Mouse (Mus musculus): ENCODE measurements around the gene Rpl15.
"Not testable (repeated sequence)": the region's sequence is repeated elsewhere in the genome, so short reads cannot be mapped to it uniquely, and the experiment has no call there.

Gene Rpl15

GRCm38 (mm10) chr14:18270529-18271441 is at the start of gene Rpl15, which contains the start of gene Nkiras1:
Rpl15 (minus strand) TSS chr14:18271391.
Nkiras1 (plus strand) TSS chr14:18271136.
- peak; percentile 88 for DNase-seq (ENCODE audit: low spot score)

- DNase-seq (ENCODE audit: low spot score) = no peak
These were observed 46.5 kb upstream of the Rpl15 start for GRCm38 (mm10) chr14:18317457-18318411.

- no peak for DNase-seq (ENCODE audit: low spot score)
These were observed 33.0 kb upstream of the Rpl15 start for GRCm38 (mm10) chr14:18304165-18304564.

GRCm38 (mm10) chr14:18303262-18303661 is 32.1 kb upstream of the Rpl15 start:
- DNase-seq (ENCODE audit: low spot score) = no peak

- no peak for DNase-seq (ENCODE audit: low spot score)
These were observed 31.6 kb upstream of the Rpl15 start for GRCm38 (mm10) chr14:18302750-18303149.

GRCm38 (mm10) chr14:18301591-18301990 is 30.4 kb upstream of the Rpl15 start:
- peak; percentile 3 for DNase-seq (ENCODE audit: low spot score)

- no peak for DNase-seq (ENCODE audit: low spot score)
These were observed 29.5 kb upstream of the Rpl15 start for GRCm38 (mm10) chr14:18300676-18301075.

- no peak for DNase-seq (ENCODE audit: low spot score)
These were observed 27.7 kb upstream of the Rpl15 start for GRCm38 (mm10) chr14:18298874-18299273.

- DNase-seq (ENCODE audit: low spot score) = no peak
These were observed 26.2 kb upstream of the Rpl15 start for GRCm38 (mm10) chr14:18297441-18297840.

GRCm38 (mm10) chr14:18292578-18292977 is 21.4 kb upstream of the Rpl15 start:
- DNase-seq (ENCODE audit: low spot score) = no peak

- no peak for DNase-seq (ENCODE audit: low spot score)
These were observed 20.9 kb upstream of the Rpl15 start for GRCm38 (mm10) chr14:18292111-18292510.

- DNase-seq (ENCODE audit: low spot score) = no peak
These were observed 16.2 kb upstream of the Rpl15 start for GRCm38 (mm10) chr14:18287391-18287790.

- DNase-seq (ENCODE audit: low spot score) = no peak
These were observed 15.2 kb upstream of the Rpl15 start for GRCm38 (mm10) chr14:18286441-18286840.

- DNase-seq (ENCODE audit: low spot score) = no peak
These were observed 14.3 kb upstream of the Rpl15 start for GRCm38 (mm10) chr14:18285476-18285875.

- no peak for DNase-seq (ENCODE audit: low spot score)
These were observed 13.4 kb upstream of the Rpl15 start for GRCm38 (mm10) chr14:18284581-18284980.

- DNase-seq (ENCODE audit: low spot score) = no peak
These were observed 9.2 kb upstream of the Rpl15 start for GRCm38 (mm10) chr14:18280375-18280774.

GRCm38 (mm10) chr14:18274526-18274925 is 3.3 kb upstream of the Rpl15 start:
- DNase-seq (ENCODE audit: low spot score) = no peak

GRCm38 (mm10) chr14:18271666-18272065 is 475 bp upstream of the Rpl15 start:
- DNase-seq (ENCODE audit: low spot score) = no peak

- DNase-seq (ENCODE audit: low spot score) = not testable (repeated sequence)
These were observed 1.2 kb downstream of the Rpl15 start for GRCm38 (mm10) chr14:18269947-18270528.

GRCm38 (mm10) chr14:18263427-18263826 is 7.8 kb downstream of the Rpl15 start:
- no peak for DNase-seq (ENCODE audit: low spot score)

- no peak for DNase-seq (ENCODE audit: low spot score)
These were observed 10.0 kb downstream of the Rpl15 start for GRCm38 (mm10) chr14:18261203-18261602.

- no peak for DNase-seq (ENCODE audit: low spot score)
These were observed 28.5 kb downstream of the Rpl15 start for GRCm38 (mm10) chr14:18242638-18243130.
